Comparison of ENCODE assay signal across 8 mouse cellular contexts in genomic region chr1:134560801-134561769, GRCm38 (mm10). TPM values are rescaled to one million over a fixed set of nuclear protein-coding genes. Genes with fewer than 3 reads are reported as not detected.
DNase-seq lines count a peak whose midpoint lies in the region; ATAC-seq and TF ChIP-seq lines count a peak whose summit lies in the region.

No protein-coding gene starts in this region.

- no peaks in the 10 kb centered on the region for H3K36me3 ChIP-seq in heart, embryonic 13.5 days
- no peaks in the 10 kb centered on the region for H3K36me3 ChIP-seq in kidney, embryonic 16.5 days (ENCODE audit: insufficient read depth, low read length)
- H3K36me3 ChIP-seq in liver, embryonic 15.5 days (replicated peaks): no peaks in the 10 kb centered on the region

- peak overlapping the region; percentile 78 for H3K4me2 ChIP-seq in heart, embryonic 13.5 days
- H3K4me2 ChIP-seq in kidney, embryonic 16.5 days (replicated peaks; ENCODE audit: low read depth, low read length): peak overlapping the region; percentile 76
- peak overlapping the region; percentile 98 for H3K4me2 ChIP-seq in liver, embryonic 15.5 days

- in situ Hi-C loops in Patski (cut with MboI; ENCODE audit: low pct_unique_long_range_greater_than_20kb): no loop called here

- peak overlapping the region; percentile 99 for H3K9ac ChIP-seq in heart, embryonic 13.5 days
- peak overlapping the region; percentile 99 for H3K9ac ChIP-seq in kidney, embryonic 16.5 days (replicated peaks; ENCODE audit: low read length)
- H3K9ac ChIP-seq in liver, embryonic 15.5 days: peak overlapping the region; percentile 77

- POLR2A ChIA-PET in Patski (lab: Charles Lee): interaction anchor here (2.5 kb wide), 1 partner anchor 16 kb away, joined by 9 read pairs; no protein-coding TSS in a partner anchor

- H3K4me1 ChIP-seq in heart, embryonic 13.5 days: peaks cover 25% of the 10 kb centered on the region
- peaks cover 34% of the 10 kb centered on the region for H3K4me1 ChIP-seq in kidney, embryonic 16.5 days (ENCODE audit: insufficient read depth, low read length)
- peaks cover 51% of the 10 kb centered on the region for H3K4me1 ChIP-seq in liver, embryonic 15.5 days (replicated peaks)
- peaks cover 7% of the 10 kb centered on the region for H3K4me1 ChIP-seq in olfactory bulb, adult 2 months (ENCODE audit: control insufficient read depth, insufficient read depth, low read length)

- WGBS in heart, embryonic 13.5 days: under 1% methylated on average over 70 of the region's 76 CpGs
- under 1% methylated on average over 54 of the region's 76 CpGs for WGBS in kidney, embryonic 16.5 days
- under 1% methylated on average over 70 of the region's 76 CpGs for WGBS in liver, embryonic 15.5 days (ENCODE audit: insufficient replicate concordance)
- 1% methylated on average over 74 of the region's 76 CpGs for WGBS in olfactory bulb, adult 2 months

- TF ChIP-seq CTCF in Patski (IDR thresholded peaks at IDR 0.05): no peak
- TF ChIP-seq CTCF in olfactory bulb, adult 2 months (IDR thresholded peaks at IDR 0.05; ENCODE audit: insufficient read depth, low read depth, low read length): no peak

- peak overlapping the region; percentile 100 for H3K4me3 ChIP-seq in heart, embryonic 13.5 days
- H3K4me3 ChIP-seq in kidney, embryonic 16.5 days (ENCODE audit: low read length): peak overlapping the region; percentile 100
- H3K4me3 ChIP-seq in liver, embryonic 15.5 days (replicated peaks): peak overlapping the region; percentile 78
- H3K4me3 ChIP-seq in olfactory bulb, adult 2 months (ENCODE audit: insufficient read depth, low read depth, low read length): peak overlapping the region; percentile 81

- no peaks in the 10 kb centered on the region for H3K9me3 ChIP-seq in heart, embryonic 13.5 days
- H3K9me3 ChIP-seq in kidney, embryonic 16.5 days (ENCODE audit: low read length): no peaks in the 10 kb centered on the region
- no peaks in the 10 kb centered on the region for H3K9me3 ChIP-seq in liver, embryonic 15.5 days (replicated peaks)

- peak; percentile 3 for ATAC-seq in Patski
- ATAC-seq in heart, embryonic 13.5 days (ENCODE audit: extremely low read depth, insufficient number of reproducible peaks, low FRiP score, low TSS enrichment): 0 out of 2 replicates have a peak, but pooled peaks have one; percentile 9
- ATAC-seq in kidney, embryonic 16.5 days (ENCODE audit: low FRiP score, low TSS enrichment): 0 out of 2 replicates have a peak, but pooled peaks have one; percentile 28
- peak; percentile 16 for ATAC-seq in liver, embryonic 15.5 days (ENCODE audit: insufficient read depth)

- CTCF ChIA-PET in Patski (lab: Charles Lee): no interaction called here

- H3K27ac ChIP-seq in heart, embryonic 13.5 days (replicated peaks): peak overlapping the region; percentile 91
- peak overlapping the region; percentile 89 for H3K27ac ChIP-seq in kidney, embryonic 16.5 days (ENCODE audit: low read length)
- H3K27ac ChIP-seq in liver, embryonic 15.5 days (replicated peaks): peak overlapping the region; percentile 61
- H3K27ac ChIP-seq in olfactory bulb, adult 2 months (ENCODE audit: insufficient read depth, low read depth, low read length): peak overlapping the region; percentile 88; the same call in 1 of the 2 replicates

- peak; percentile 32 for DNase-seq in 3134 (ENCODE audit: extremely low read depth, insufficient read length, low spot score)
- no peak for DNase-seq in Patski (ENCODE audit: low read depth, low spot score)
- DNase-seq in embryo, embryonic 9.5 days (ENCODE audit: extremely low spot score): peak; percentile 64
- peak; percentile 29 to 34 for DNase-seq in thymus, postnatal 10 days (ENCODE audit: low spot score in 2 of 2)

- no peaks in the 10 kb centered on the region for H3K27me3 ChIP-seq in Patski
- H3K27me3 ChIP-seq in heart, embryonic 13.5 days (replicated peaks): no peaks in the 10 kb centered on the region
- no peaks in the 10 kb centered on the region for H3K27me3 ChIP-seq in kidney, embryonic 16.5 days (ENCODE audit: insufficient read depth, low read length)
- H3K27me3 ChIP-seq in liver, embryonic 15.5 days: no peaks in the 10 kb centered on the region

- TF ChIP-seq POLR2A in olfactory bulb, adult 2 months (IDR thresholded peaks at IDR 0.05; ENCODE audit: insufficient read depth, low read depth, low read length): no peak

RNA-seq across cellular contexts. Expression of gene Kdm5b, which starts 1.1 kb away (rescaled TPM):
- polyA plus RNA-seq in Patski (2021): 34.3 TPM
- polyA plus RNA-seq in heart, embryonic 13.5 days (2015; fragmentation: Nextera tagmentation; extraction: Ambion mirVana): 28.9 and 29.6 TPM in 2 replicates
- 47.4 and 55.4 TPM in 2 replicates for polyA plus RNA-seq in kidney, embryonic 16.5 days (2015; fragmentation: Nextera tagmentation; extraction: Ambion mirVana)
- 5.6 TPM in 2 replicates for polyA plus RNA-seq in liver, embryonic 15.5 days (2015; fragmentation: Nextera tagmentation; extraction: Ambion mirVana)
- 557 TPM in 1 of 2 replicates, not detected in the other for polyA plus RNA-seq in olfactory bulb, adult 2 months (2012; ENCODE audit: insufficient read depth, insufficient read length, low replicate concordance, missing spikeins)

RNA-seq across cellular contexts. Expression of gene Mgat4e, which starts 11.6 kb away (rescaled TPM):
- not detected for polyA plus RNA-seq in Patski (2021)
- not detected in 2 replicates for polyA plus RNA-seq in heart, embryonic 13.5 days (2015; fragmentation: Nextera tagmentation; extraction: Ambion mirVana)
- polyA plus RNA-seq in kidney, embryonic 16.5 days (2015; fragmentation: Nextera tagmentation; extraction: Ambion mirVana): not detected in 2 replicates
- polyA plus RNA-seq in liver, embryonic 15.5 days (2015; fragmentation: Nextera tagmentation; extraction: Ambion mirVana): not detected in 2 replicates
- not detected in 2 replicates for polyA plus RNA-seq in olfactory bulb, adult 2 months (2012; ENCODE audit: insufficient read depth, insufficient read length, low replicate concordance, missing spikeins)
